Mouse (Mus musculus) thymus, adult 2 months (tissue): ENCODE data around the gene Ccnl1.

Source experiments
- CTCF ChIP-seq: fragments of 200-500 bp; IDR thresholded peaks from 2 replicates; pipeline ENCODE4 v1.5.1; 2012; ENCODE audit warnings: mild to moderate bottlenecking, control low read depth, low read length, moderate library complexity, borderline replicate concordance; ENCODE audit not compliant: control insufficient read depth, poor library complexity, insufficient read depth; ENCODE audit errors: extremely low read depth
- POLR2A ChIP-seq: fragments of 200-500 bp; IDR thresholded peaks from 2 replicates; pipeline ENCODE4 v1.6.1; 2012; ENCODE audit warnings: mild to moderate bottlenecking, low read length, control low read depth, moderate library complexity; ENCODE audit not compliant: control insufficient read depth, poor library complexity, insufficient read depth; ENCODE audit errors: extremely low read depth

DNA sequence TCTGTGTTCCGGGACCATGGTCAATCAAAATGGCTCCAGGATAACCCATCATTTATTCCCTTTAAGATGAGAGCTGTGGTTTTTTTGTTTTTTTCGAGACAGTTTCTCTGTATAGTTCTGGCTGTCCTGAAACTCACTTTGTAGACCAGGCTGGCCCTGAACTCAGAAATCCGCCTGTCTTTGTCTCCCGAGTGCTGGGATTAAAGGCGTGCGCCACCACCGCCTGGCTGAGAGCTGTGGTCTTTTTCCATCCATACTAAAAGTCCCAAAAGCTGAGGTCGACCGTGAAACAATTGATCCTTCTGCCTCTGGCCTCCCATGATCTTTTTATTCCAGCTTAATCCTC is 764 bp upstream of the Ccnl1 start:
- TF ChIP-seq CTCF (no peak), POLR2A (no peak)
